Mouse (Mus musculus) stomach, embryonic 16.5 days (tissue): ENCODE measurements at regions not wholly inside any gene's neighbourhood (a gene's known extent, or its start where the extent isn't known, plus 50 kb on each side); places are given as distances from the start of the nearest gene placed in this dataset.

Experiments used
- ATAC-seq: fragments of 200-750 bp; cut with Nextera tagmentation; 2 replicates; pipeline ENCODE4 v1.8.0; 2017; ENCODE audit warnings: moderate number of reproducible peaks, moderate TSS enrichment; ENCODE audit not compliant: insufficient read depth, low FRiP score
- H3K27ac ChIP-seq: fragments of 300-500 bp; sonication (generic); 2 replicates; pipeline ENCODE4 v1.5.1; 2014; ENCODE audit warnings: low read length
- H3K27me3 ChIP-seq: fragments of 300-500 bp; sonication (generic); 2 replicates; pipeline ENCODE4 v1.6.1; 2014; ENCODE audit warnings: low read length, control low read depth, mixed read lengths; ENCODE audit not compliant: control insufficient read depth, insufficient read depth
- H3K36me3 ChIP-seq: fragments of 300-500 bp; sonication (generic); 2 replicates; pipeline ENCODE4 v1.6.1; 2014; ENCODE audit warnings: low read length; ENCODE audit not compliant: control insufficient read depth, insufficient read depth
- H3K4me1 ChIP-seq: fragments of 300-500 bp; sonication (generic); 2 replicates; pipeline ENCODE4 v1.6.1; 2014; ENCODE audit warnings: low read length, control low read depth, mixed read lengths; ENCODE audit not compliant: control insufficient read depth, insufficient read depth
- H3K4me2 ChIP-seq: fragments of 300-500 bp; sonication (generic); 2 replicates; pipeline ENCODE4 v1.6.1; 2014; ENCODE audit warnings: low read depth, low read length, mixed read lengths
- H3K4me3 ChIP-seq: fragments of 300-500 bp; sonication (generic); replicated peaks from 2 replicates; pipeline ENCODE4 v1.5.1; 2014; ENCODE audit warnings: mild to moderate bottlenecking, low read length
- H3K9ac ChIP-seq: fragments of 300-500 bp; sonication (generic); 2 replicates; pipeline ENCODE4 v1.6.1; 2014; ENCODE audit warnings: low read length
- H3K9me3 ChIP-seq: fragments of 300-500 bp; sonication (generic); replicated peaks from 2 replicates; pipeline ENCODE4 v1.6.1; 2016; ENCODE audit warnings: low read length, control low read depth; ENCODE audit not compliant: control insufficient read depth
- WGBS: fragments of 180-500 bp; shearing (Covaris S2); extraction: QIAGEN DNeasy Blood & Tissue Kit; methylation state at CpG from one replicate; pipeline ENCODE4 v1.1.7; 2014; 5-methylcytosine and 5-hydroxymethylcytosine counted together

DNA sequence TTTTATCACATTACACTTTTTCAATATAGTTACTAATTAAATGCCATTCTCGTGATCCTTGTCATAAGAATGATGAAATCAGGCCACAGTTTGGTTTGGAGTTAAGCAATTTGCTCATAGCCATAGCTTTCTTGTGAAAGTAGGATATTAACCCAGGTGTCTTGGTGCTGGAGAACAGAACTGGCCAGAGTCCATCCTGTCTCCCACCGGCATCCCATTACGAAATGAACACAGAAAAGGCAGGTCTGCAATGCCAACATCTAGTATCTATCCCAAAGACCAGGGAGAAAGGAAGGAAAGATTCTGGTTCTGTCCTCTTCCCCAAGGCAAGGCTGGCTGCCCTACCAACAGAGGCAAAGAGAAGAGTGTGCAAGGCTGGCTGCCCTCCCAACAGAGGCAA, 61.6 kb upstream of the Avpr1a start:
- Histone ChIP-seq H3K9ac (no peak overlapping the region), H3K9me3 (no peaks in the 10 kb centered on the region), H3K36me3 (no peaks in the 10 kb centered on the region), H3K27ac (no peak overlapping the region), H3K4me3 (no peak overlapping the region), H3K4me1 (no peaks in the 10 kb centered on the region), H3K27me3 (no peaks in the 10 kb centered on the region), H3K4me2 (no peak overlapping the region)
- ATAC-seq, result no peak
- WGBS, result 84% methylated on average over 3 of the region's 3 CpGs

DNA sequence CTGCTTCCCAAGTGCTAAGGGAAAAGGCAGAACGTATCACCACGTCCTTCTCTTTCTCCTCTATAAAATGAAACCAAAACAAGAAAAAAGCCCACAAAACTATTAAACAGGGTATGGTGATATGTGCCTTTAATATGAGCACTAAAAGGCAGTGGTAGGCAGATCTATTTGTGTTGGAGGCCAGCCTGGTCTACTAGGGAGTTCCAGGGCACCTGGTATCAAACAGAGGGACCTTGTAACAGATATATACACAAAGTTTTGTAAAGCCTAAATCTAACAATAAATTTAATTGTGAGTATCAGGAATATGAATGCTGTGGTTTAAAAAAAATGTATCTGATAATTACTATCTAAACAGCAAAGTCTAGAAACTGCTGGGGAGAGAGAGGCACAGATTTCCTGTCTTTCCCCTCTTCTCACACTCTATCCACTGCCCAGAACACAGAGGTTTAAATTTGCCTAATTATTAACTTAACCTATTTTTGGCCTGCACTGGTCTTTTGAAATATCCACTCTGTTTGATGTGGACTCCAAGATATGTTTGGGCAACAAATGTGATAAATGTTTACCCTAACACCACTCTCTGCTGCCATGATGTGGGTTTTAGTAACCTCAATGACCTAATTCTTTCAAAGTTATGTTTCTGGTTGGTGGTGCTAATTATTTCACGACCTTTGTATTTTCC, 68.5 kb upstream of the Avpr1a start:
- no peaks in the 10 kb centered on the region for H3K9me3 ChIP-seq
- H3K9ac ChIP-seq, result no peak overlapping the region
- no peaks in the 10 kb centered on the region for H3K27me3 ChIP-seq
- no peak overlapping the region for H3K27ac ChIP-seq
- H3K4me2 ChIP-seq, result no peak overlapping the region
- no peaks in the 10 kb centered on the region for H3K36me3 ChIP-seq
- H3K4me3 ChIP-seq, result no peak overlapping the region
- H3K4me1 ChIP-seq, result no peaks in the 10 kb centered on the region
- no peak for ATAC-seq
- WGBS, result 67% methylated on average over 3 of the region's 3 CpGs

DNA sequence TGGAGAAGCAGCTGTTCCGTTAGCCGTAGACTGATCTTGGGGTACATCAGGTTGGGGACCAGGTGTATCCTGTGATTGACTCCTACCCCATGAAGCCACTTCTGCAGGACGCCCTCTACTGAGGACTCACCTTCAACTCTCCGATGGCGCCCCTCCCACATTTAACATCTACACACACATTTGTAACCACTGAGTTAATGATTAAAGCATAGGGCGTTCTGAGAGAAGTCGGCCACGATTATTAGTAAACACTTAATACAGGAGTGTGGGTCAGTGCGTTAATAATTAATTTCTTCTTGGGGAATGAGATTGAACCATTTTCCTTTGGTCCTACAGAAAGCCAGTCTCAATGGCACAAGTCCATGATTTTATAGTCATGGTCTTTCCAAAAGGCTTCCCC, 105.0 kb upstream of the Avpr1a start:
- no peaks in the 10 kb centered on the region; the same call in 1 of the 2 replicates for H3K9me3 ChIP-seq
- WGBS, result 79% methylated on average over 9 of the region's 9 CpGs
- H3K36me3 ChIP-seq, result no peaks in the 10 kb centered on the region
- H3K9ac ChIP-seq, result no peak overlapping the region
- H3K27me3 ChIP-seq, result no peaks in the 10 kb centered on the region
- H3K4me2 ChIP-seq, result no peak overlapping the region
- no peak overlapping the region for H3K4me3 ChIP-seq
- ATAC-seq, result no peak
- no peaks in the 10 kb centered on the region for H3K4me1 ChIP-seq
- no peak overlapping the region for H3K27ac ChIP-seq

GRCm38 (mm10) chr10:122342356-122342755, 105.9 kb upstream of the Avpr1a start:
- ATAC-seq, result no peak
- whole genome bisulfite sequencing, result 55% methylated on average over 12 of the region's 12 CpGs
- H3K27ac ChIP-seq, result no peak overlapping the region

GRCm38 (mm10) chr10:122326851-122327250, 121.4 kb upstream of the Avpr1a start:
- Histone ChIP-seq H3K4me1 (no peaks in the 10 kb centered on the region), H3K4me2 (no peak overlapping the region), H3K27me3 (no peaks in the 10 kb centered on the region), H3K9ac (no peak overlapping the region), H3K27ac (no peak overlapping the region), H3K4me3 (no peak overlapping the region), H3K9me3 (no peaks in the 10 kb centered on the region), H3K36me3 (no peaks in the 10 kb centered on the region)
- no peak for ATAC-seq
- WGBS, result 82% methylated on average over 6 of the region's 6 CpGs

More at GRCm38 (mm10) chr10:122342356-122342755, 105.9 kb upstream of the Avpr1a start:
- Histone ChIP-seq H3K9ac (no peak overlapping the region), H3K27me3 (no peaks in the 10 kb centered on the region), H3K9me3 (no peaks in the 10 kb centered on the region; the same call in 1 of the 2 replicates), H3K4me3 (no peak overlapping the region), H3K36me3 (no peaks in the 10 kb centered on the region), H3K4me2 (no peak overlapping the region), H3K4me1 (no peaks in the 10 kb centered on the region)

DNA sequence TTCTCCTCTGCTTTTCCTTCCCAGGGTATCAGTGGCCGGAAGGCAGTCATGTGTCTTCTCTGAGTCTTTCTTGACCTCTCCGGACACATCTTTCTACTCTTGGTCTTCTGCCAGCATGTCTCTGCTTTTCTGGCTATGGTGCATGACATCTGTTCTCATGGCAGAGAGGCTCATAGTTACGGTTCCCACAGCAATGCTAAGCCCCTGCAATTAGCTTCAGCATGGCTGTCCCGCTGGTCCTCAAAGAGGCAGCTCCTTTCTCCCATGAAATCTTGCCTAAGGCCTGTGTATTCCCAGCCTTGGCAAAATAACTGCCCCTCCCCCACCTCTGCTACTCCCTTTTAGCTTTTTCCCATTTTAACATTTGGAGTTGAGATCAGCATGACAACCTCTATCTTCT, 129.4 kb upstream of the Avpr1a start:
- no peaks in the 10 kb centered on the region for H3K9me3 ChIP-seq
- no peak overlapping the region for H3K9ac ChIP-seq
- ATAC-seq, result no peak
- H3K4me3 ChIP-seq, result no peak overlapping the region
- 57% methylated on average over 4 of the region's 4 CpGs for WGBS
- H3K4me1 ChIP-seq, result no peaks in the 10 kb centered on the region
- no peak overlapping the region for H3K4me2 ChIP-seq
- no peaks in the 10 kb centered on the region for H3K36me3 ChIP-seq
- H3K27ac ChIP-seq, result no peak overlapping the region
- no peaks in the 10 kb centered on the region for H3K27me3 ChIP-seq

- no peak overlapping the region for H3K4me3 ChIP-seq
- H3K27me3 ChIP-seq, result no peaks in the 10 kb centered on the region
- no peaks in the 10 kb centered on the region for H3K36me3 ChIP-seq
- no peaks in the 10 kb centered on the region for H3K4me1 ChIP-seq
- H3K9ac ChIP-seq, result no peak overlapping the region
- no peak overlapping the region for H3K4me2 ChIP-seq
- no peaks in the 10 kb centered on the region for H3K9me3 ChIP-seq
- no peak overlapping the region for H3K27ac ChIP-seq
- no peak for ATAC-seq
- WGBS, result 63% methylated on average over 3 of the region's 3 CpGs
These were observed 137.6 kb upstream of the Avpr1a start for GRCm38 (mm10) chr10:122310646-122311193.

DNA sequence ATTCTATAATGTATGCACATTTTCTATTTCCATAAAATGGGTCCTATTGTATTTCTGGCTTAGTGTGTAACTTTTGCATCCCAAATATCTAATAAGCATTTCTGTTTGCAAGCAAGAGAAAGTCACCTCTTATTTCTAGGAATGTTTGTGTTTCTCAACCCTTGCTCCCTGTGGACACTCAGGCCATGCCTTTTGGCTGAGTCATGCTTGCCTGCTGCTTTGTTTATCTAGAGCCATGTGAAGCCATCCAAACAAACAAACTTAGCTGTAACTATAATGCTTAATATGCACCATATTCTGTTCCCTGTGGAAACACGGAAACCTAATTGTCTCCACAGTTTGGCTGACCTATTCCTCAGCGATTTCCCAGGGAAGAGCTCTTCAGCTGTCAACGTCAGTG, 139.6 kb upstream of the Avpr1a start:
- Histone ChIP-seq H3K9ac (no peak overlapping the region), H3K27ac (no peak overlapping the region), H3K4me3 (no peak overlapping the region), H3K9me3 (no peaks in the 10 kb centered on the region), H3K4me2 (no peak overlapping the region), H3K36me3 (no peaks in the 10 kb centered on the region), H3K4me1 (no peaks in the 10 kb centered on the region), H3K27me3 (no peaks in the 10 kb centered on the region)
- no peak for ATAC-seq
- 86% methylated on average over 3 of the region's 3 CpGs for WGBS

GRCm38 (mm10) chr10:122302259-122302658, 146.0 kb upstream of the Avpr1a start:
- WGBS, result 76% methylated on average over 6 of the region's 6 CpGs
- no peaks in the 10 kb centered on the region for H3K9me3 ChIP-seq

More at GRCm38 (mm10) chr10:122302259-122302658, 146.0 kb upstream of the Avpr1a start:
- H3K9ac ChIP-seq, result no peak overlapping the region
- no peak overlapping the region for H3K4me3 ChIP-seq
- H3K27me3 ChIP-seq, result no peaks in the 10 kb centered on the region
- no peak for ATAC-seq
- no peaks in the 10 kb centered on the region for H3K4me1 ChIP-seq
- H3K4me2 ChIP-seq, result no peak overlapping the region
- H3K36me3 ChIP-seq, result no peaks in the 10 kb centered on the region
- no peak overlapping the region for H3K27ac ChIP-seq
